Mouse (Mus musculus): ENCODE data around the gene Rnh1. TPM values are rescaled to one million over a fixed set of nuclear protein-coding genes. Genes with fewer than 3 reads are reported as not detected.

Rnh1 gene
- total and polyA plus RNA-seq, 3 experiments = 71.4 to 94.5 TPM; not detected in 1

GRCm38 (mm10) chr7:141168518-141168953 is 4.1 kb downstream of the Rnh1 start:
- Histone ChIP-seq H3K9me3 (replicated peaks; ENCODE audit: insufficient read depth, low read length) (no peaks in the 10 kb centered on the region), H3K27ac (ENCODE audit: control insufficient read depth, low read depth, low read length) (peak overlapping the region; percentile 54), H3K27me3 (ENCODE audit: control insufficient read depth in 1 of 2, insufficient read depth in 2 of 2, low read length in 2 of 2) (no peaks in the 10 kb centered on the region), H3K9ac (ENCODE audit: control insufficient read depth, low read depth, low read length, poor library complexity, severe bottlenecking) (peak overlapping the region; percentile 78), H3K79me2 (ENCODE audit: control insufficient read depth, insufficient read depth, low read length, poor library complexity) (peaks cover 10% of the 10 kb centered on the region), H3K4me1 (ENCODE audit: control insufficient read depth in 1 of 2, insufficient read depth in 2 of 2, low read length in 2 of 2) (peaks cover 8 to 21% of the 10 kb centered on the region in 2 experiments), H3K4me3 (ENCODE audit: control insufficient read depth in 1 of 2, insufficient read depth in 1 of 2, low read depth in 2 of 2, low read length in 2 of 2) (peak overlapping the region; percentile 74 to 88), H3K36me3 (ENCODE audit: control insufficient read depth in 1 of 2, insufficient read depth in 2 of 2, low read length in 2 of 2) (peaks cover 0 to 18% of the 10 kb centered on the region in 2 experiments; a peak in 2 of 4 replicates)
- TF ChIP-seq NRF1 (IDR thresholded peaks at IDR 0.05; ENCODE audit: insufficient read depth, low read depth, low read length, poor library complexity, severe bottlenecking) = no peak
- no peak for TF ChIP-seq MAFK (IDR thresholded peaks at IDR 0.05; ENCODE audit: borderline replicate concordance, low read depth, low read length)
- peak; percentile 30; the same call in 1 of the 2 replicates for TF ChIP-seq MAX (IDR thresholded peaks at IDR 0.05; ENCODE audit: low read length)
- TF ChIP-seq JUND (IDR thresholded peaks at IDR 0.05; ENCODE audit: low read depth, low read length) = no peak
- no peak for TF ChIP-seq MXI1 (IDR thresholded peaks at IDR 0.05; ENCODE audit: low read depth, low read length)
- TF ChIP-seq USF1 (IDR thresholded peaks at IDR 0.05; ENCODE audit: low read depth, low read length) = no peak
- TF ChIP-seq MYC (IDR thresholded peaks at IDR 0.05; ENCODE audit: low read depth, low read length) = peak; percentile 71; the same call in 1 of the 2 replicates
- peak in 1 of 2 experiments; percentile 75; a peak in 2 of 4 replicates for TF ChIP-seq POLR2A (IDR thresholded peaks at IDR 0.05; ENCODE audit: control insufficient read depth in 1 of 2, insufficient read depth in 1 of 2, low read depth in 1 of 2, low read length in 2 of 2, poor library complexity in 1 of 2)
- 0 out of 2 replicates have a peak, but pooled peaks have one; percentile 48 for TF ChIP-seq ELF1 (IDR thresholded peaks at IDR 0.05; ENCODE audit: low read depth, low read length)
- TF ChIP-seq GATA1 (IDR thresholded peaks at IDR 0.05; ENCODE audit: low read depth, low read length) = no peak
- TF ChIP-seq ZMIZ1 (IDR thresholded peaks at IDR 0.05; ENCODE audit: low read depth, low read length) = 0 out of 2 replicates have a peak, but pooled peaks have one; percentile 60
- 0 out of 2 replicates have a peak, but pooled peaks have one; percentile 28 for TF ChIP-seq TCF12 (IDR thresholded peaks at IDR 0.05; ENCODE audit: low read depth, low read length)
- TF ChIP-seq MAZ (IDR thresholded peaks at IDR 0.05; ENCODE audit: low read depth, low read length) = 0 out of 2 replicates have a peak, but pooled peaks have one; percentile 27
- TF ChIP-seq ETS1 (IDR thresholded peaks at IDR 0.05; ENCODE audit: low read depth, low read length) = 0 out of 2 replicates have a peak, but pooled peaks have one; percentile 35
- TF ChIP-seq SIN3A (IDR thresholded peaks at IDR 0.05; ENCODE audit: low read length) = peak; percentile 80
- no peak for TF ChIP-seq EP300 (IDR thresholded peaks at IDR 0.05; ENCODE audit: low read depth in 1 of 2, low read length in 2 of 2)
- peak; percentile 68 for TF ChIP-seq NELFE (IDR thresholded peaks at IDR 0.05; ENCODE audit: low read depth, low read length)
- peak; percentile 90 for DNase-seq (ENCODE audit: low read depth, low spot score)

GRCm38 (mm10) chr7:141167901-141168517 is 4.6 kb downstream of the Rnh1 start:
- Histone ChIP-seq H3K36me3 (ENCODE audit: control insufficient read depth in 1 of 2, insufficient read depth in 2 of 2, low read length in 2 of 2) (peaks cover 0 to 18% of the 10 kb centered on the region in 2 experiments; a peak in 2 of 4 replicates), H3K4me1 (ENCODE audit: control insufficient read depth in 1 of 2, insufficient read depth in 2 of 2, low read length in 2 of 2) (peaks cover 4 to 18% of the 10 kb centered on the region in 2 experiments; a peak in 3 of 4 replicates), H3K79me2 (ENCODE audit: control insufficient read depth, insufficient read depth, low read length, poor library complexity) (peaks cover 10% of the 10 kb centered on the region), H3K9me3 (replicated peaks; ENCODE audit: insufficient read depth, low read length) (no peaks in the 10 kb centered on the region), H3K4me3 (ENCODE audit: control insufficient read depth in 1 of 2, insufficient read depth in 1 of 2, low read depth in 2 of 2, low read length in 2 of 2) (peak overlapping the region; percentile 74 to 88), H3K27ac (ENCODE audit: control insufficient read depth, low read depth, low read length) (peak overlapping the region; percentile 54), H3K27me3 (ENCODE audit: control insufficient read depth in 1 of 2, insufficient read depth in 2 of 2, low read length in 2 of 2) (no peaks in the 10 kb centered on the region), H3K9ac (ENCODE audit: control insufficient read depth, low read depth, low read length, poor library complexity, severe bottlenecking) (peak overlapping the region; percentile 78)
- no peak; the same call in 1 of the 2 replicates for TF ChIP-seq CHD1 (IDR thresholded peaks at IDR 0.05; ENCODE audit: low read depth, low read length)
- TF ChIP-seq RCOR1 (IDR thresholded peaks at IDR 0.05; ENCODE audit: low read depth, low read length) = no peak
- no peak for TF ChIP-seq SMC3 (IDR thresholded peaks at IDR 0.05; ENCODE audit: low read depth, low read length)
- TF ChIP-seq CHD2 (IDR thresholded peaks at IDR 0.05; ENCODE audit: low read length) = no peak
- no peak for TF ChIP-seq POLR2AphosphoS2 (IDR thresholded peaks at IDR 0.05; ENCODE audit: low read length)
- TF ChIP-seq MEF2A (IDR thresholded peaks at IDR 0.05; ENCODE audit: extremely low read depth, insufficient replicate concordance, low read depth, low read length, poor library complexity, severe bottlenecking) = no peak
- no peak for TF ChIP-seq USF2 (IDR thresholded peaks at IDR 0.05; ENCODE audit: borderline replicate concordance in 1 of 2, insufficient read depth in 1 of 2, low read depth in 1 of 2, low read length in 2 of 2)
- peak; percentile 65 for DNase-seq (ENCODE audit: low read depth, low spot score)

All from MEL (cell line).